Mouse (Mus musculus): Measurements from ENCODE around the gene Pip4k2a. TPM values are rescaled to one million over a fixed set of nuclear protein-coding genes. Genes with fewer than 3 reads are reported as not detected.

The Pip4k2a gene
- polyA plus RNA-seq, 2 experiments from 2014 or later = 17.7 to 18.7 TPM

- no peak for ATAC-seq
Observed at GRCm38 (mm10) chr2:18833024-18833590, 164.8 kb downstream of the Pip4k2a start.

- ATAC-seq = no peak
Observed at GRCm38 (mm10) chr2:18831031-18831774, 166.7 kb downstream of the Pip4k2a start.

GRCm38 (mm10) chr2:18822711-18823110 lies 175.2 kb downstream of the Pip4k2a start:
- ATAC-seq = no peak

GRCm38 (mm10) chr2:18821451-18822379 lies 176.2 kb downstream of the Pip4k2a start:
- peak; percentile 99 for ATAC-seq

GRCm38 (mm10) chr2:18819520-18819919 lies 178.4 kb downstream of the Pip4k2a start:
- no peak for ATAC-seq

GRCm38 (mm10) chr2:18816036-18816435 lies 181.9 kb downstream of the Pip4k2a start:
- ATAC-seq = no peak

- no peak for ATAC-seq
Observed at GRCm38 (mm10) chr2:18815336-18815965, 182.5 kb downstream of the Pip4k2a start.

- no peak for ATAC-seq
Observed at GRCm38 (mm10) chr2:18814447-18814804, 183.5 kb downstream of the Pip4k2a start.

GRCm38 (mm10) chr2:18813683-18814446 lies 184.1 kb downstream of the Pip4k2a start:
- no peak for ATAC-seq

- ATAC-seq = no peak
Observed at GRCm38 (mm10) chr2:18807961-18808360, 190.0 kb downstream of the Pip4k2a start.

GRCm38 (mm10) chr2:18801281-18801862 lies 196.6 kb downstream of the Pip4k2a start:
- no peak for ATAC-seq

GRCm38 (mm10) chr2:18800646-18801251 lies 197.2 kb downstream of the Pip4k2a start:
- no peak for ATAC-seq

- ATAC-seq = peak; percentile 83
Observed at GRCm38 (mm10) chr2:18799966-18800645, 197.8 kb downstream of the Pip4k2a start.

- no peak for ATAC-seq
Observed at GRCm38 (mm10) chr2:18799265-18799965, 198.5 kb downstream of the Pip4k2a start.

GRCm38 (mm10) chr2:18797776-18798175 lies 200.2 kb downstream of the Pip4k2a start:
- no peak for ATAC-seq

- no peak for ATAC-seq
Observed at GRCm38 (mm10) chr2:18794261-18794660, 203.7 kb downstream of the Pip4k2a start.

Data from activated CD4-positive, CD25-positive, alpha-beta regulatory T cell, adult 4 months (primary cell).